Mouse (Mus musculus) cerebellum, postnatal 4 days (tissue): ENCODE data around the gene Gm20422.

Experiments
- DNase-seq, 2 experiments: peaks; one replicate each; pipeline ENCODE4 v3.0.0; 2022; ENCODE audit warnings: low spot score in 2 of 2, mixed read lengths in 1 of 2

The Gm20422 gene

GRCm38 (mm10) chr8:69774503-69775148 is at the start of gene Gm20422:
Gene Gm20422, minus strand, starts transcription at chr8:69774886.
- DNase-seq = peak; percentile 56 to 80

DNA sequence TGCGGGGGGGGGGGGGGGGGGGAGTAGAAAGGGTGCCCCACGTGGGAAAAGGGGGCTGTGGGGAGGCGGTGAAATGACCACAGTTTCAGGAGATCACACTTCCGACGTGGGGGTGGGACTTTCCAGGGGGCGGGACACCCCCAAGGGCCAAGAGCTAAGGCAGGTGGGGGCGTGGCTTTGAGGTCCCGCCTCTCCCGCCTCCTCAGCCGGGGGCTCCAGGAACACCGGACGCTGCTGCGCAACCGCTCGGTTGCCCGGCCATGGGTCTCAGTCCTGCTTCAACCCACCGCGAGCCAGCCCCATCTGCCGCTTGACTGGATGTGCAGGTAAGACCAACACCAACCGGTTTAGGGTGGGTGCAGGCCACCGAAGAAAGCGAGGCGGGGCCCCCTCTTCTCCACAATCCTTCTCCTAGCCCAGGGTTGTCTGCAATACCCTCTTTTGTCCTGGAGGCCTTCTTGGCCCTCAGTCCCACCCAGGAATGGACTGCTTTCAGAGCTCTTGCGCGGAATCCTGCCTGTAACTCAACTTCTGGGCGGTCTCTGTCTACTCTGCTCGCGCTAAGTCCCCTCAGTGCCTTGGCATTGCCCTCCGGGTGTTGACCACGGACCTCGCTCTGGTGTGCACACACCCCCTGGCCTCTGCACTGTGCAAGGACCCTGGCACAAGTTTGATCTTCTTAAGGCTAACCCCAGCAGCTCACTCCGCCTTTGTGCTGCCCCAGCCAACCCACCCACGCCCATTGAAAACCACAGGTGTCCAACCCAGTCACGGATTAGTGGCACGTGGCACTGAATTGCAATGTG is 47.9 kb upstream of the Gm20422 start, which contains the start of gene Lpar2:
TSS of gene Lpar2 (plus strand) at position 44 of the 806 bp plus-strand sequence.
- peak in 1 of 2 experiments; percentile 50 for DNase-seq

DNA sequence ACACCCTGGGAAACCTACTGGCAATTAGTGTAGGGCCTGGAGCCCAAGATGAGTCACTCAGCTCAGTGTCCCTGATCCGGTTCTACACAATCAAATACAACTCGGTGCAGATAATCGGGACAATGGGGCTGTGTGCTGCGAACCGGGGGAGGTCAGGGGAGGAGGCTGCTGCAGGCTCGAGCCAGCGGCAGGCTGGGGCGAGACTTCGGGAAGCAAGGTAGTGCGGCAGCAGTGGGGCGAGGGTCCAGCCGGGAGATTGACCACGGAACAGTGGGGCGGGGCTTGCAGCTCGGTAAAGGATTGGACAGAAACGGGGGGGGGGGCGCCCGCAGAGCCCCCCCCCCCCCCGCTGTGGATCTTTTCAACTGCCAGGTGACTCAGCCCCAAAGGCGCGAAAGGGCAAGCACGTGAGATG is 47.3 kb upstream of the Gm20422 start:
- peak in 1 of 2 experiments; percentile 44 for DNase-seq

- no peak for DNase-seq
These were observed 45.8 kb upstream of the Gm20422 start for GRCm38 (mm10) chr8:69820466-69820865.

- DNase-seq = no peak
These were observed 40.7 kb upstream of the Gm20422 start for GRCm38 (mm10) chr8:69815396-69815795.

DNA sequence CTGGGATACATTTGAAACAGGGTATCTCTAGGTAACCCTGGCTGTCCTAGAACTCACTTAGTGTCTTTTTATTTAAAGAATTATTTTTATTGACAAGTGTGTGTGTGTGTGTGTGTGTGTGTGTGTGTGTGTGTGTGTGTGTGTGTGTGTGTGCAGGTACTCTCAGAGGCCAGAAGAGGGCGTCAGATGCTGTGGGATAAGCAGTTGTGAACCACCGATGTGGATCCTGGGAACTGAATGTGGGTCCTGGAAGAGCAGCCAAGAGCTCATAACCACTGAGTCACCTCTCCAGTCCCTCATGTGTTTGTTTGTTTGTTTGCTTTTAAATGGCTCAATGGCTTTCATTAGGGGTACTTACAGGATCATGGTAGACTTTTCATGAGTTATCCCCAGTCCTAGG is 40.2 kb upstream of the Gm20422 start:
- no peak for DNase-seq

GRCm38 (mm10) chr8:69809820-69810219 is 35.1 kb upstream of the Gm20422 start:
- no peak for DNase-seq

DNA sequence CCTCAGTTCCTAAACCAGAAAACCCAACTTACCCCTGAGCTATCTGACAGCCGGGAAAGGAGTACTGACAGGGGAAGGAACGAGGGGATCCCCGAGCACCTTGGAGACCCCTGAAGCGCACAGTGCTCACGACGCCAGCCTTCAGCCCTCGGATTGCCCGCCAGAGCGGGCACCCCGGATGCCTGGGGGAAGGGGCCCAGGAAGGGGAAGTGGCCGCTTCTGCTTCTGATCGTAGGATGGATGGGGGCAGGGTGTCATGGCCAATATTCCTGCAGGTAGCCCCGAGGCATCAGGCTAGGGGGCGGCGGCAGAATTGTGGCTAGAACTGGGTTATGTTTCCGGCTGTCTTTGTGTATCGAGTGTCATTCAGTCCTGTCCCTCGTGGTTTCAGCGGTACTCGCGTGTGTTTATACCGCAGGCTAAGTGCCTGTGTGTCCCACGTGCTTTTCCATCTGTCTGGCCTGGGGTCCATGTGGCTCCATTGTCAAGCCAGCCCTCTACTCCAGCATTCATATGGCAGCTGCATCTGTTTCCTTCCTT is 34.2 kb upstream of the Gm20422 start:
- DNase-seq = peak in 1 of 2 experiments; percentile 32

DNA sequence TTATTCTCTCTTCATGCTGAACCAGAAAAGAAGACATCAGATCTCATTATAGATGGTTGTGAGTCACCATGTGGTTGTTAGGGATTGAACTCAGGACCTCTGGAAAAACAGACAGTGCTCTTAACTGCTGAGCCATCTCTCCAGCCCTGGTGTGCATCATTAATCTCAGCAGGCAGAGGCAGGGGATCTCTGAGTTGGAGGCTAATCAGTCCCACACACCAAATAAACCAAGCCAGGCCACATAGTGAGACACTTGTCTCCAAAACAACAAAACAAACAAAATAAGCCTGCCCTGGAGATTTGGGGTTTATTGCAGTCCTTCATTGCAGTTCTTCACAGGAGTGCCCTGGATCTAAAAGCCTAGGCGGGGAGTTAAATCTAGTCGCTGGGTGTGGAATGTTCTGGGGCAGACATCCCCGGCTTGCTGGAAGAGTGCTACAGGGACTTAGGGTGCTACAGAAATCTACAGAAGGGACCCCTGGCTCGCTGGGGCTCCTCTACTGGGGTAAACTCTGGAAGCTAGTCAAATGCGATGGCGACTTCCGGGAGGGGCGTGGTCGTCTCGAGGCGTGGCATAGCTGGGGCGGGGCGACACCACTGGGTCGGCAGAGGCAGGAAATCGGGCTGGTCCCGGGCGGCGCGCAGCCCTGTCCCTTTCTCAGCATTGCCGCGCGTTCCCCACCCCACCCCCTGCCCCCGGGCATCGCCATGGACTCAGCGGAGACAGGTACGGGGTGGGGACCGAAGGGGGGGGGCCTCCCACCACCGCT is 33.6 kb upstream of the Gm20422 start, which contains the start of gene Gmip:
TSS of gene Gmip (plus strand) at position 586 of the 770 bp plus-strand sequence.
- DNase-seq = peak; percentile 30 to 54

DNA sequence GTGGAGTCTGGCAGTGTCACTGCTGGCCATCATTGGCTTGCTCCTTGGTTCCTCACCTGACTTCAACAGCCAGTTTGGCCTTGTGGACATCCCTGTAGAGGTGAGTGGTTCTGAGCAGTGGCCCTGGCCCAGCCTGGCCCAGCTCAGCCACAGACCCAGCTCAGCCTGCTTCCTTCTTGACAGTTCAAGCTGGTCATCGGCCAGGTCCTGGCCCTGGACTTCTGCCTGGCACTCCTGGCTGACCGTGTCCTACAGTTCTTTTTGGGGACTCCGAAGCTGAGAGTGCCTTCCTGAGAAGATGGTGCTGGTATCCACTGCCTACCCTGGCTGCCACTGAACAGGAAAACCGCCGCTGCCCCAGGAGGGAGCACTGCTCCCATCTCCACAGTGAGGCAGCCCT is 32.5 kb upstream of the Gm20422 start:
- peak in 1 of 2 experiments; percentile 17 for DNase-seq

GRCm38 (mm10) chr8:69805491-69805890 is 30.8 kb upstream of the Gm20422 start:
- peak in 1 of 2 experiments; percentile 19 for DNase-seq

DNA sequence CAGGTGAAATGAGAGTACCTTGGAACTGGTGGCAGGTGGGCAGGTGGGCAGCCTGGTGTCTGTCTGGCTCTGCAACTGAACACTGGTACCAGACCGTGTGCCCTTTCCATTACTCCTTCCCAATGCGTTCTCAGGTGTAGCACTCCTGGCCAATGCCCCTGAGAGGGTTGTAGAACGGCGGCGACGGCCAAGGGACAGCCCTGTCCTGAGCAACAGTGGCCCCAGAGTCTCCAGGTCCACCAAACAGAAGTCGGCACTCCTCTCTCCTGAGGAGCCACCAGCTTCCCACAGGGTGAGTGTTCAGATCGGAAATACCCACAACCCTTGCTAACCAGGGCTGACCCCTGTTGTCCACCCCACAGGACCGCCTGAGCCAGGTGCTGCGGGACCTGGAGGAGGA is 30.4 kb upstream of the Gm20422 start:
- DNase-seq = peak in 1 of 2 experiments; percentile 16

- DNase-seq = peak in 1 of 2 experiments; percentile 2
These were observed 29.9 kb upstream of the Gm20422 start for GRCm38 (mm10) chr8:69804537-69804936.

- DNase-seq = peak in 1 of 2 experiments; percentile 15
These were observed 28.7 kb upstream of the Gm20422 start for GRCm38 (mm10) chr8:69803366-69803765.

DNA sequence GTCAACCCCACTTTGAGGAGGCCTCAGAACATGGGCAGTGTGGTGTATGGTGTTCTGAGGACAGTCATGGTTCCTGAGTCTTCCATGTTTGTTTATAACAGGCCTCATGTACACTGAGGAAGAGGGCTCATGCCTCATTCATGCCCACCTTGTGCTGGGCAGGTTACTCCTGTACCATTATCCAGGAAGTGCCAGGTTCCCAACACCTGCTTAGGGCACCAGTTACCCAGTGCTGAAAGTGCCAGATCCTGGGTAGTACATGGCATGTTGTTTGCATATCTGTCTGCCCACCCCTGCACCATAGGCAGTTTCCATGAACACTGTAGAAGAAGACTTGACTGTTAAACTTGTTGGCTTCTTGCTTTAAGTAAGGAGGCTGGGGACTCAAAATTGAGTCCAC is 27.5 kb upstream of the Gm20422 start:
- peak in 1 of 2 experiments; percentile 6 for DNase-seq

DNA sequence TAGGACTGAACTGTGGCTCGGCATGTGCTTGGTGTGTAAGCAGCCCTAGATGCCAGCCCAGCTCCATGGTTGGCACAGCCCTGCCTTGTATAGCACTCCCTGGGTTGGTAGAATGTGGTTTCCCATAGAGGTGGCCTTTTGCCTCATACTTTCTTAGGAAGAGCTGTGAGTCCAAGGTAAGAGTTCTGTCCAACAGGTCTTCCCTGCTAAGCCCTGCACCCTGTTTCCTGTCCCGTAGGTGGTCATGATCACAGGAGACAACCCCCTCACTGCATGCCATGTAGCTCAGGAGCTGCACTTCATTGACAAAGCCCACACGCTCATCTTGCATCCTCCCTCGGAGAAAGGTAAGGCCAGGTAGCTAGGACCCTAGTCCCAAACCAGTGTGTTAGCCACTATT is 27.1 kb upstream of the Gm20422 start:
- peak in 1 of 2 experiments; percentile 9 for DNase-seq

DNA sequence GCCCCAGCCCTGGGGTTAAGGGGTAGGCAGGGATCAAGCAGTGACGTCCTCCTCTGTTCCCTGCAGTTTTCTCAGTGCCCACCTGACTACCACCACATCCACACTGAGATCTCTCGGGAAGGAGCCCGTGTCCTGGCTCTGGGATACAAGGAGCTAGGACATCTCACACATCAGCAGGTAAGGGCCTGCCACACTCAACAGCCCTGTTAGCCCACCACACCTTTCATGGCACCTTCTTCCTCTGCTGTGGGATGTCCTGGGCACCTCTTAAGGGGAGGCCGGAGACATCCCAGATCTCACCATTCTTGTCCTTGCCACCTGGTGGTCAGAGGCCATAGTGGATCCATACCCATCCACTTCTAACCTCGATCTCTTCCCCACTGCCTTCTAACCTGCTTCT is 25.3 kb upstream of the Gm20422 start:
- no peak for DNase-seq

- DNase-seq = no peak
These were observed 24.6 kb upstream of the Gm20422 start for GRCm38 (mm10) chr8:69799261-69799660.

DNA sequence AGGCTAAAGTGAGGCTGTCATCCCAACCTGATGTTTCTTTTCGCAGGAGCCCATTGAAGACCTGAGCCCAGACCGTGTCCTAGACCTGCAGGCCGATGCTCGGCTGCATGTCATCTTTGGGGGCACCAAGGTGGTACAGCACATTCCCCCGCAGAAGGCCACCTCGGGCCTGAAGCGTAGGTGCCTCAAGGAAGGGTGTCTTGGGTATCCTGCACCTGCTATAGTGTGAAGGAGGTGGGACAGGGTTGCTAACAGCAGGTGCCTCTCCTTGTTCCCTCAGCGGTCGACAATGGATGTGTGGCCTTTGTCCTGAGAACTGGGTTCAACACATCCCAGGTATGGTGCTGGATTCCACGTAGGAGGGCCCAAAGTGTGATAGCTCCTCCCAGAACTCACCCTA is 23.0 kb upstream of the Gm20422 start:
- no peak for DNase-seq

DNA sequence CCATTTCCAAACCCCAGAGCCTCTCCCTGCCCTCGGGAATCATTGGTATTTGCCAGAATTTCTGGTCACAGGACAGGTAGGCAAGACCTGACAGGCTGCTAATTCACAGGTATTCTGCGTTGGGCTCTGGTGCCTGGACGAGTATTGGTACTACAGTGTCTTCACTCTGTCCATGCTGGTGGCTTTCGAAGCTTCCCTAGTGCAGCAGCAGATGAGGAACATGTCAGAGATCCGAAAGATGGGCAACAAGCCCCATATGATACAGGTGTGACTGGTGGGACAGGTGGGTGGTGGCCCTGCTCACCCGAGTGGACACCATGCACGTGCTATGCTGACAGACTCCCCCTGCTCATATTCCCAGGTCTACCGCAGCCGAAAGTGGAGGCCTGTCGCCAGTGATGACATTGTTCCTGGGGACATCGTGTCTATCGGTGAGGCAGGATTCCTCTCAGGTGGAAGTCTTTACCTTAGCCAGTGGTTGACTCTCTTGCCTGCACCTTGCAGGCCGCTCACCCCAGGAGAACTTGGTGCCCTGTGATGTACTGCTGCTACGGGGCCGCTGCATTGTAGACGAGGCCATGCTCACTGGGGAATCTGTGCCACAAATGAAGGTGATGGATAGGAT is 22.1 kb upstream of the Gm20422 start:
- no peak for DNase-seq

DNA sequence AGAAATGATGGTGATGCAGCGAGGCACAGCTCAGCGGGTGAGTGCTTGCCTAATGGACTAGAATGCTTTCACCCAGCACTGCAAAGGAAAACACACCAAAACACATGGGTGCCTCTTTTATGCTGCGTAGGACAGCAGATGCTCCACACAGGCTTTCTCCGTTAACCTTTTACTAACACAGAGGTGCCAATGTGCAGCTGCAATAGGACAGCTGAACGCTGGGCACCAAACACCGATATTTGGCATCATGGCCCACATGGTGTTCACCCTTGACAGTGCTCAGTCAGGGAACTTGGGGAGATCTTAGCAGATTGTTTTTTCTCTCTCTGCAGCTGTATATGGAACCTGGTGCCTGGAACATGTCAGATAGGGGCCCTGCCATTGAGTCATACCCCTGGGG is 20.2 kb upstream of the Gm20422 start:
- DNase-seq = peak in 1 of 2 experiments; percentile 14
